Mouse (Mus musculus) MEL-GATA-1-ER (cell line): Measurements from ENCODE around the gene Lrrn4cl.
"Not testable (repeated sequence)": the region's sequence is repeated elsewhere in the genome, so short reads cannot be mapped to it uniquely, and the experiment has no call there.

ENCODE experiments used
- DNase-seq: peaks from one replicate; pipeline ENCODE4 v3.0.0-alpha.2; 2012; ENCODE audit warnings: low read depth; ENCODE audit errors: extremely low read depth

The Lrrn4cl gene

GRCm38 (mm10) chr19:8850402-8850901 lies at the start of gene Lrrn4cl:
Lrrn4cl (plus strand) TSS chr19:8850768.
- DNase-seq, result no peak

DNA sequence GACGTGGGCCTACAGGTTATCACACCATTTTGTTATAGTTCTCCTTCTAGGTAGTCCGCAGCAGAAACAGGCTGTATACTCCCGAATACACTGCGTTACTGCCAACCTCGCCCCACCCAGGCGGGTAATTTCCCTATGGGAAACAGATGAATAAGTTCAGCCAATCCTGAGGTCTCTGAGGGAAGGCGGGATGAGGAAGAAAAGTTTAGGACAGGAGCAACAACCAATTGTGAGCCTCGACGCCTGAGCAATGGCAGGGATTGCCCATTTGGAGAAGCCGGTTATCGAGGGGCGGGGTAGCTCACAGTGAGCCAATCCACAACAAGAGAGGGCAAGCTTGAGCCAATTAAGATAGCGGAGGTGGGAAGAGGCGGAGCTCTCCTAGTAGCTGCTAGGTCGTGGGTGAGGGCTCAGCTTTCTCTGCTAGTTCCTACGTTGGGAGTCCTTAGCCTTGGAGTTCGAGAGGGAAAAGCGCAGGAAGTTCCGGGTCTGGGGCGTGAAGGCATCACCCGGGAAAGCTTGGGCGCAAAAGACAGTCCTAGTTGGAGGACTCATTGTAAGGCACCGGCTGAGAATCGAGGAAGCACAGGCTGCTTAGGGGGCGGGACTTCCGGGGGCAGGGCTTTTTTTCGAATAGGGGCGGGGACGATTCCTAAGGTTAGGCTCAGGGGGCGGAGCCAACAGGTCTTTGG lies 48.3 kb upstream of the Lrrn4cl start, which contains the start of gene Zbtb3:
TSS of gene Zbtb3 (plus strand) at position 426 of the 692 bp plus-strand sequence.
- DNase-seq, result peak; percentile 99

GRCm38 (mm10) chr19:8803204-8803780 lies 47.3 kb upstream of the Lrrn4cl start:
- no peak for DNase-seq

- DNase-seq, result no peak
Observed at GRCm38 (mm10) chr19:8803879-8804660, 46.5 kb upstream of the Lrrn4cl start.

DNA sequence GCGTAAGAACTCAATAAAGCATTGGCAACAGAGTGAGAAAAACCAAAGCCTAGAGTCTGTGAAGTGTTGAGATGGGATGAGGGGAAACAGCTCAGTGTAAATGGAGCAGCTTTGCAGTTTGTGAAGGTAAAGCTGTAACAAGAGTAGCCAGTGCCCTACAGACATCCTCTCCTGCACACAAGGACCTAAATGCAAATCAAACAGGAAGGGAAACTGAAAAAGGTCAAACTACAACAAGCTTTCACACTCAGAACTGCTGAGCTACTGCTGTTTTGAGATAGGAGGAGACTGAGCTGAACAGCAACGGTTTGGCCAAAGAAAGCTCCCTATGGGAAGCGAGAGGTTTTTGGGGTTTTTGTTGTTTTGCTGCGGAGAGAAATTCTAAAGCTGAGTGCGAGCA lies 43.8 kb upstream of the Lrrn4cl start:
- no peak for DNase-seq

DNA sequence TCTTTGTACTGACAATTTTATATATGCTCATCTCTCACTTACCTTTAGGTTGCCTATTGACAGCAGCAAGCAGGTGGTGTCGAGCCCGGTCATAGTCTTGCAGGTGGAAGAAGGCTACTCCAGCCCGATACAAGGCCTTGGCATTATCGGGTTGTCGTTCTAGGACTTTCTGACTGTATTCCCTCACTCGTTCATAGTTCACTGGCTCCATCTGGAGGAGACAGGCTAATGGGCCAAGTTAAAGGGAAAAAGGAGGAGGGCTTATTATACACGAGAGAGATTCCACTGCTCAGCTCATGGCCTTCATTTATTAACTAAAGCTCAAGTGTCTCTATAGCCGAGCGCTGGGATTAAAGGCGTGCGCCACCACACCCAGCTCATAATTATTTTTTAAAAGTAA lies 34.8 kb upstream of the Lrrn4cl start:
- no peak for DNase-seq

DNA sequence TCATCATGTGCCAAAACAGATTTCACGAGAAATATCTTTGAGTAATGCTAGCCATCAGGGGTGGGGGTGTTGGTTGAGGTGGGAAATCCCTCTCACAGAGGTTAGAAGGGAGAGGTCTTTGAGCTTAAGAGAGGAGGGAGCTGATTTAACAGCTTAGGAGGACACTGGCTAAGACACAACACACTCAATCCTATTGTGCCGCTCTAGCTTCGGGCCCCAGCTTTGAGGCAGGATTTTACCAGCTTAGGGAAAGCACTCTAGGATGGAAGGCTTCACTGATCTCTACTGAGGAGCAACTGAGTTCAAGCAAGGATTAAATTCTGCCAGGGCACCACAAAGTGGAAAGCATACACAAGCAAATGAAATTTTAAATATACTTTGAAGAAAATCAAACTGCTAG lies 33.6 kb upstream of the Lrrn4cl start:
- no peak for DNase-seq

- DNase-seq, result no peak
Observed at GRCm38 (mm10) chr19:8818301-8818798, 32.2 kb upstream of the Lrrn4cl start.

- peak; percentile 98 for DNase-seq
Observed at GRCm38 (mm10) chr19:8818801-8819595, 31.6 kb upstream of the Lrrn4cl start, which contains the start of gene Ttc9c. Ttc9c (minus strand) TSS chr19:8819333.

DNA sequence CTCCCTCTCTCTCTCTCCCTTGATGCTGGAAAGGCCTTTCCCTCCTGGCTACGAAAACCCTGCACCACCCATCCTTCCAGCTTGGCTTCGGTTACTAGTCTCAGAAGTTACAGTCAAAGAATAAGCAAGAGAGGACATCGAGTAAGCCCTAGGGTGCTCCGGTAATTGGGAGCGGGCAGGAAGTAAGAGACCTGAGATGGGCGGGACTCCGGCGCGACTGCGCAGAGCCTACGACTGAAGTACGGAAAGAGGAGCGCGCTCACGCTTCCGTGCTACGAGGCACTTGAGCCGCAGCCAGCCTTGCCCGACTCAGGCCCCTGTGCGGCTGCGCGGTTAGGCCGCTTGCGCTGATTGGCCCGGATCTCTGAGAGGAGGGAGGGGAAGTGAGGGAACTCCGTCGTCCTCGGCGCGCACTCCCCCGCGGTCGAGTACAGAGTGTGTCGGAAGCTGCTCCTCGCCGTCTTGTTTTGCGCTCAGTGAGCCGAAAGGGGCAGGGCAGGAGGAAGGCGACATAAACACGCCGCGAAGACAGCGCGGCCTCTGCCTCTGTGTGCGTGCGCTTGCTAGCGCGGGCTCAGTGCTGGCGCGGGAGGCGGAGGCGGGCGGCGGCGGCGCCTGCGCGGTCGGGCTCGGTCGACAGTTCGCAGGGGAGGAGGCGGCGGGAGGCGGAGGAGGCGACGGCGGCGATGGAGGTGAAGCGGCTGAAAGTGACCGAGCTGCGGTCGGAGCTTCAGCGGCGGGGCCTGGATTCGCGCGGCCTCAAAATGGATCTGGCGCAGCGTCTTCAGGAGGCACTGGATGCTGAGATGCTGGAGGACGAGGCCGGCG lies 30.8 kb upstream of the Lrrn4cl start, which contains the start of gene Hnrnpul2:
TSS of gene Hnrnpul2 (plus strand) at position 415 of the 828 bp plus-strand sequence.
- DNase-seq, result peak; percentile 97

- DNase-seq, result no peak
Observed at GRCm38 (mm10) chr19:8820424-8820956, 30.1 kb upstream of the Lrrn4cl start.

DNA sequence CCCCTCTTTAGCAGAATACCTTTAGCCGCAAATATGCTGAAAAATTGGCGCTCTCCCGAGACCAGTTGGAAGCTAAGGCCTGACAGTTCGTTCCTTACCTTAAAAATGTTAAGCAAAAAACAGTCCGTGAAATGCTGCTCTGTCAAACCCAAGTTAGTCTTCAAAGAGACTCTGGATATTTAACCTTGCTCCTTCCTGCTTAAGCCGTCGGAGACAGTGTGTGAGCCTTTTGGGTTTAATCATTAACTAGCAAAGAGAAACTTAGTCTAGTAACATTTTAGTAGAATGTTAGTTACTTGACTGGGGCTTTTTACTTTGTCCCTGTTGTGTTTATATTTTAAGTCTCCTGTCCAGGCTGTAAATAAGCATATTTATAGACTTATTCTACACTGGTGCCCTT lies 29.4 kb upstream of the Lrrn4cl start:
- no peak for DNase-seq

- DNase-seq, result no peak
Observed at GRCm38 (mm10) chr19:8822696-8823095, 27.9 kb upstream of the Lrrn4cl start.

- DNase-seq, result peak; percentile 63
Observed at GRCm38 (mm10) chr19:8829660-8830059, 20.9 kb upstream of the Lrrn4cl start, which contains the start of gene AC129217.1. AC129217.1 (plus strand) TSS chr19:8829773.

DNA sequence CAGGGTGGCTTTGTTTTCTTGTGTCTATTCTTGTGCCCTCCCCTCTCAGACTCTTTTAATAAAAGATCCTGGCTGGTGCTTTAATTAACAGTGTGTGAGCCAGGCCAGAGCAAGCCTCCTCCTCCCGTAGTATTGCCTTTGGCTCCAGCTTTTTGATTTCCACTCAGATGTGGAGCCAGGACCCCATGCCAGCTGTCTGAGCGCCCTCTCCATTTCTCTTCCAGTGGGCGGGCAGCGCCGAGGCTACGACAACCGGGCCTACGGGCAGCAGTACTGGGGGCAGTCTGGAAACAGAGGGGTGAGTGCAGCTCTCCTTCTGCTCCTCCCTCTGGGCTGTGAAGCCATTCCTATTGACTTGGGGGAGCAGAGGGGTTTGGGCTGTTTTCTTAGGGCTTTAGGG lies 19.9 kb upstream of the Lrrn4cl start:
- no peak for DNase-seq

DNA sequence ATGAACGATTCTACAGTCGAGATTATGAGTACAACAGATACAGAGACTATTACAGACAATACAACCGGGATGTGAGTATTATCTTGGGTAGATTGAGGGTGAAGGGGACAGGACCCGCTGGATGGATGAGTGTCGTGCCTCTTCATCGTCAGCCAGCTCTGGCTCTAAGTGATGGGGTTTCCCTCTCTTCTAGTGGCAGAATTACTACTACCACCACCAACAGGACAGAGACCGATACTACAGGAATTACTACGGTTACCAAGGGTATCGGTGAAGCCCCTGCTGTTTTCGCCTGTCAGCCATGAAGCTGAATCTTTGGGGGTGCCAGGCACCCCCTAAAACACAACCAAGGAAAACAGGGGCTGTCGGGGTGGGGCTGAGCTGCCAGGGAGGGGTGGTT lies 19.3 kb upstream of the Lrrn4cl start:
- DNase-seq, result no peak

- DNase-seq, result no peak
Observed at GRCm38 (mm10) chr19:8832971-8833370, 17.6 kb upstream of the Lrrn4cl start.

GRCm38 (mm10) chr19:8836327-8836726 lies 14.2 kb upstream of the Lrrn4cl start:
- DNase-seq, result not testable (repeated sequence)

DNA sequence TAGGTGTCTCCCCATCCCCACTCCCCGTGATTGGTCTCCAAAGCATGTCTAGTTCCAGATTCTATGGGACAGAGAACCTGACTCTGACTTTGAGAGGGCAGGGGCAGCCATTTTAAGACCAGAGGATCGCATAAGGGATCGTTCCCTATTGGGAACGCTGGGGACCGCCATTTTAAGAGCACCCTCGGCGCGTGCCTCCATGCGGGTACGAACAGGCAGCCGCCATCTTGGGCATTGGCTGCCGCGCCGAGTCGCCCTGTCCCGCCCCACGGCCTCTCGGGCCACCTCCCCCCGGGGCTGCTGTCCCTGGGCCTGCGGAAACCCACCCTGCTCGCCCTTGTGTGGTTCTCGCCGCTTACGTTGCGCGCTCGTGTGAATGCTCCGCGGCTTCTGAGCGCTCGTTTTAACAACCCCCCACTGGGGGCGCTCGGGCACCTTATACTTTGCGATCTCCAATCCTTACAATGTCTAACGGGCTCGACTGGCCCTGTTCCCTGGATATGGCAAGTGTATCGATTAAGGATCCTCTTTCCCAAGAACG lies 13.2 kb upstream of the Lrrn4cl start, which contains the start of gene Bscl2:
TSS of gene Bscl2 (plus strand) at position 217 of the 541 bp plus-strand sequence.
- DNase-seq, result peak; percentile 55
